Mouse (Mus musculus) MN1 (cell line): Measurements from ENCODE around the gene Vmn2r46.
"Not testable (repeated sequence)": the region's sequence is repeated elsewhere in the genome, so short reads cannot be mapped to it uniquely, and the experiment has no call there.

Experiments used
- DNase-seq: peaks from one replicate; pipeline ENCODE4 v3.0.0-alpha.2; 2016; ENCODE audit warnings: low spot score

Gene Vmn2r46

GRCm38 (mm10) chr7:9770471-9770870, at the start of gene Vmn2r46:
TSS of gene Vmn2r46 (minus strand) at chr7:9770571.
- DNase-seq: not testable (repeated sequence)
